Mouse (Mus musculus) CD4-positive, CD25-positive, alpha-beta regulatory T cell, adult 4 months (primary cell): Measurements from ENCODE around the gene Zfp609. TPM values are rescaled to one million over a fixed set of nuclear protein-coding genes. Genes with fewer than 3 reads are reported as not detected.
"Not testable (repeated sequence)": the region's sequence is repeated elsewhere in the genome, so short reads cannot be mapped to it uniquely, and the experiment has no call there.

Source experiments
- ATAC-seq: one replicate; pipeline ENCODE4 v1.8.0; 2017
- polyA plus RNA-seq, 2 experiments: library from polyadenylated mRNA; unstranded; fragments of 100-300 nt; shearing (Covaris generic); gene quantifications; one replicate each; pipeline ENCODE4 v1.2.1; 2017

The Zfp609 gene
- polyA plus RNA-seq, 2 experiments from 2014 or later = 2.7 TPM

- ATAC-seq = no peak
These were observed 123.3 kb downstream of the Zfp609 start for GRCm38 (mm10) chr9:65703926-65704595.

- ATAC-seq = no peak
These were observed 124.1 kb downstream of the Zfp609 start for GRCm38 (mm10) chr9:65703241-65703640.

DNA sequence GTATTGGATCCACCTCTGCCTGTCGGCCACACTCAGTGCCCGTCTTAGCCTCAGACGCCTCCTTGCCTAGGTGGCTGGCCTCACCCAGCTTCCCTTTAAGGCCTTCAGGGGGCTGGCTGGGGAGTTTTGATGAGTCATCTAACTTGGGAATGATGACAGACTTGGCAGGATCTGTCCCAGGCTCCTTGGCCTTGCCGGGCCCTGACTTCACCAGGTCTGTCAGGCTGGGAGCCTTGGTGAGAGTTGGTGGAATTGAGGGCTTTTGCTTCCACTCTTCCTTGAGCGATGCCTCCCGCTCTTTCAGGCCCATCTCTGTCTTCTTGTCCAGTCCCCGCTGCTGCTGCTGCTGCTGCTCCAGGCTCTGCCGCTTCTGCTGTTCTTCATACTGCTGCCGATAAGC lies 125.1 kb downstream of the Zfp609 start:
- ATAC-seq = no peak

DNA sequence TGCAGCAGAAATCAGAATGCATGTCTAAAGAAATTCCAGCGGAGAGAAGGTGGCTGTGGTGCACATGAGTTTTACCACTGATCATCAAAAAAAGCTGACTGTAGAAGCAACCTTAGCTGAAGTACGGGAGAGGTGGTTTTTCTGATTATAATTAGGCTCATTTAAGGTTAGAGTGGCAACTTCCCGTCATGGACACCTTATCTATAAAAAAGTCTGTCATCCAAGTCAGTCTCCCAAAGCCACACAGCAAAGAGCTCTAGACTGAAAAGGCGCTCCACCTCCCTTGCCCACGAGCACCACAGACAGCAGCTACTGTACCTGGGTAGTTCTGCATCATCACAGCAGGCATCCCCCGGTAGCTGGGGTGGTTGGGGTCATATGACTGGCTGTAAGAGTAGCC lies 126.9 kb downstream of the Zfp609 start:
- ATAC-seq = no peak

DNA sequence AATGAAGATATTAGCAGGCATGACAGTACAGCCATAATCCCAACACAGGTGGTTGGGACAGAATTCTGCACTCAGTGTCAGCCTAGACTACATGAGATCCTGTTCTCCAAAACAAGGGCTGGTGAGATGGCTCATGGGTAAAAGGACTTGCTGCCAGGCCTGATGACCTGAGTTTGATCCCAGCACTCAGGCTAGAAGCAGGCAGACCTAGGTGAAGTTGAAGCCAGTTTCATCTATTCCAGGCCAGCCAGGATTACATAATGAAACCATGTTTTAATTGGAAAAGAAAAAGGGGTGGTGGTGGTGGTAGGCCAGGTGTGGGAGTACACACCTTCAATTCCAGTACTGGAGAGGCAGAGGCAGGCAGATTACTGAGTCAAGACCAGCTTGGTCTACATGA lies 129.4 kb downstream of the Zfp609 start:
- ATAC-seq = no peak

GRCm38 (mm10) chr9:65697356-65697755 lies 130.0 kb downstream of the Zfp609 start:
- no peak for ATAC-seq

DNA sequence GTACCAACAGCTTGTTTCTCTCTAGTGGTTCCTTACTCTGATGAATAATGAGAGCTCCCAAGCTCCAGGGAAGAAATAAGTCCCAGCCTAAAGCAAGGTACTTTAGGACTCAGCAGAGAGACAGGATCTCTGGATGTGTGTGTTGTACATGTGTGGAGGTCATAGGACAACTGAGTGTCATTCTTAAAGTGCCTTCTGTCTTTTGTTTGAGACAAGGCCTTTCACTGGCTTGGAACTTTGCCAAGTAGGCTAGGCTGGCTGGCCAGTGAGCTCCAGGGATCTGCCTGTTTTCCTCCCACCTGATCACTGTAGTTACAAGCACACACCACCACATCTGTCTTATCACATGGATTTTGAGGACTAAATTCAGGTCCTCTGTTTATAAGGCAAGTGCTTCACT lies 131.0 kb downstream of the Zfp609 start:
- ATAC-seq = no peak

DNA sequence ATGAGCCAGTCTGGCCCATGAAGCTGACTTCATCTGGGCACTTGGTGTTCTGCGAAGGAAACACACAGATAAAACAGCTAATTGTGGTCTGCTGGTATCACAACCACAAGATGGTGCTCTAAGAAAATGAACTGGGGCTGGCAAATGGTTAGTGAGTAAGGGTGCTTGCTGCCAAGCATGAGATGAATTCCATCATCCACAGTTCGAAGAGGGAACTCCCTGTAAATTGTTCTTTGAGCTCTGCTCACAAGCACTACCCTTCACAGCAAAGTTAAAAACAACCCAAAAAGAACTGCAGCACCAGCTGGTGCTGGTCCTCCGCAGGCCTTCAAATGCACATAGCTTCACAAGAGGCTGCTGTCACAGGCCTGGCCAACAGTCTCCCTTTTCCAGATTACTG lies 131.7 kb downstream of the Zfp609 start:
- no peak for ATAC-seq

DNA sequence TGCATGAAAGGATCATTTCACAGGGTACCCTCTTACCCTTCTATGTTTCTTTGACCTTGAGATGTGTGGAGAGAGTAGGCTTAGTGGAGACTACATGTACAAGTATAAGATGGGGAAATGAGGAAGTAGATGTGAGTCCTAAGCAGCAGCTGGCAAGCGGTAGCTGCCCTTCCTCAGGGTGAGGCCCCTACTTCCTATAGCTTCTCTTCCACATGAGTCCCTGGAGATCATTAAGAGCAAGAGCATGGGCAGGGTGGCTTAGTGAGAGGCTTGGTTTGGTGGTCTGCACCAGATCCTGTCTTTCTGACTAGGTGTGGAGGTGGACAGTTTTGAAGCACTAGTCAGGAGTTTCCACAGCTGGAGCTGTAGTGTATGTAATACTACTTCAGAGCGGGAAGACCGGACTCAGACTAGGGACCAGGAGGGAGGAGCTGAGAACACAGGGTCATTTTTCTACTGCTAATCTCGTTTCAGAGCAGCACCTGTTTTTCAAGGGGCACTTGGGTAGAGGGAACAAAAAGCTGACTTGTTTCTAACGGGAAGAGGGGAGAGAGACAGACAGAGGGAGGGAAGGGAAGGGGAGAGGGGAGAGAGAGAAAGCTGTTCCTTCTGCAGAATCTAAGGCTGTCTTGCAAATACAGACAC lies 134.3 kb downstream of the Zfp609 start:
- no peak for ATAC-seq

DNA sequence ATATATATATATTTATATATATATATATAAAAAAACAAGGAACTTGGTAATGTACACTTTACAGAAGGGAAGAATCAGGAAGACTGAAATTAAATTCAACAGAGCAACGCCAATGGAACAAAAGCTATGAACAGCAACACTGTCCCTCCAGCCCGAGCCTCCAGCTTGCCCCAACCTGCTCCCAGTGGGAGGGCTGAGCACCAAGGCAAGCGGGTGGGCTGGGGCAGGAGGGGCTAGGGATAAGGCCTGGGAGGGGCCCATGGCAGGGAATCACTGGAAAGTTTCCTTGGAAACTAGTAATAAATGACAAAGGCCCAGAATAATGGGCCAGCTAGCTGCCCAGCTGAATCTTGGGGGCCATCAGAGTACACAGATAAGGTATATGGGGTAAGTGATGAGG lies 134.9 kb downstream of the Zfp609 start:
- ATAC-seq = no peak

DNA sequence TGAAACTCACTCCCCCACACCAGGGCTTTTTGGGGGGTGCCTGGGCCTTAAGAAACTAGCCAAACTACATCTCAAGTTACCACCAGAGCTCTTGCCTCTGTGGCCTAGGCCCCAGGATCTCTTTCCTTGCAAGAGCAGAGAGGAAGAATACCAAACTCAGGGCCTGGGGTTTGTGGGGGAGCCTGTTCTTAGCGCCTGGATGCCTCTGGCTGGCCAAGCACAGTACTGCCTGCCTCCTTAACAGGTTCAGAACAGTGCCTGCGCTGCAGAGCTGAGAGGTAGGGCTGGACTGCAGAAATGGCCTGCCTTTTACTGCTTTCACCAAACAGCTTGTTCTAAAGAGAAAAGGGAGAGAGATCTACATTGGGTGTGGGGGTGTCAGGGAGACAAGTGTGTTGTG lies 137.5 kb downstream of the Zfp609 start:
- ATAC-seq = not testable (repeated sequence)

DNA sequence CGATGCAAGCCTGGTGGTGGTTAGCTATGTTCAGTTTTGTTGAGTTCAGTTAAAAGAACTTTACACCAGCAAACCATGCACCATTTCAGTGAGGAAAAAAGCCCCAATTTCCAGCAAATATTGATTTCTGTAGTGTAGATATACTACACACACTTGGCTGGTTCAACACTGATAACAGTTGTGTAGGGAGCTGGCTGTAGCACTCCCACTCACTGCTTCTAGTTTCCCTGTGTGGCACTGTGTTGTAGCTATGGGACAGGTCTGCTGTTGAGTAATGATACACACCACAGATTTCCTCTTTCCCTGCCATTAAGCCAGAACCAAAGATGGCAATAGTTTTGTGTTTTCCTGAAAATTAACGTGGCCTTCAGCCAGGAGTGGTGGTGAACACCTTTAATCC lies 142.7 kb downstream of the Zfp609 start:
- no peak for ATAC-seq

- ATAC-seq = no peak
These were observed 144.4 kb downstream of the Zfp609 start for GRCm38 (mm10) chr9:65682994-65683393.

- ATAC-seq = no peak
These were observed 145.2 kb downstream of the Zfp609 start for GRCm38 (mm10) chr9:65682183-65682582.

GRCm38 (mm10) chr9:65681634-65681940 lies 145.8 kb downstream of the Zfp609 start:
- no peak for ATAC-seq

- peak; percentile 55 for ATAC-seq
These were observed 146.3 kb downstream of the Zfp609 start for GRCm38 (mm10) chr9:65680938-65681633.

GRCm38 (mm10) chr9:65679181-65679761 lies 148.1 kb downstream of the Zfp609 start:
- ATAC-seq = no peak

DNA sequence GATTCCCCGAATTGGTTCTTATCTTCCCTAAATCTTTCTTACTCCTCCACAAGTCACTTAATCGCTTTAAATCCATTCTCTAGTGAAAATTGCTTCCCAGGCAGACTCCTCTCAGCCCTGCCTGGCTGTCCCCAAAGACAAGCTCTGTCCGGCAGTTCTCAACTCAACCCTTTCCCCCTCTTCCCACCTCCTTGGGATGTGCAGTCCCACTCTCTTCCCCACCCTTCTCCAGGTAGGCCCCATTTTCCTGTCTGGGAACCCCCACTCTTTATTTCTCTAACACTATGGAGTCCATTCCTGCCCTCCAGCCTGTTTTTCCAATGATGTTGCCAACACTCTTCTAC lies 150.3 kb downstream of the Zfp609 start:
- no peak for ATAC-seq

DNA sequence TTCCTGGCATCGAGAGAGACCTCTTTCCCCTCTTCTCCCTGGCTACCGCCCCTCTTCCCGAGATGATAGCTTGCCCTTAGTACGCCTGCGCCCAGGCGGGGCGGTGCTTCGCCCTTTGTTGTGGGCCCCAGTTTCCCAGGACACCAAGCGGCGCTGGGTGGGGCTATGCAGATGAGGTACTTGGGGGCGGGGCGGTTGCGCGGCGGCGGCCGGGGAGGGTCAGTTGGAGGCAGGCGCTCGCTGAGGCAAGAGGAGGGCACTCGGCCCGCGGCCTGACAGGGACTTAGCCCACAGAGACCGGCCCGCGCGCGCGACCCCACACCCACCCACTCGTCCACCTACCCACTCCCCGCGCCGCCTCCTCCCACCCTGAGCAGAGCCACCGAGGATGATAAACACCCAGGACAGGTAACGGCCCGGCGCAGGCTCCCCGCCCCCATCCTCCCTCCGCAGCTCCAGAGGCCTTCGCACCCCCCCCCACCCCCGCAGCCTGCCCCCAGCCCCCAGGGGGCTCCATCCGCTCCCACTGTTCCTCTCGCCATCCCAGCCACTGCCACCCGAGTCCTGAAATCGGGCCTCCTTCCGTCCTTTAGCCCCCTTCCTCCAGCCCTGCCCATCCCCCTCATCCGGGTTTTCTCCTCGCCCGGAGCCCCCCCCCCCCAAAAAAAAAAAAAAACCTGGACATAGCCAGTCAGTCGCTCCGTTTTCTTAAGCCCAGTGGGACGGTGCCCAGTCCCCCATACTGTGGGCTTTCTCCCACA lies 150.8 kb downstream of the Zfp609 start:
- ATAC-seq = peak; percentile 97

- peak; percentile 30 for ATAC-seq
These were observed 151.7 kb downstream of the Zfp609 start for GRCm38 (mm10) chr9:65675461-65676357.

DNA sequence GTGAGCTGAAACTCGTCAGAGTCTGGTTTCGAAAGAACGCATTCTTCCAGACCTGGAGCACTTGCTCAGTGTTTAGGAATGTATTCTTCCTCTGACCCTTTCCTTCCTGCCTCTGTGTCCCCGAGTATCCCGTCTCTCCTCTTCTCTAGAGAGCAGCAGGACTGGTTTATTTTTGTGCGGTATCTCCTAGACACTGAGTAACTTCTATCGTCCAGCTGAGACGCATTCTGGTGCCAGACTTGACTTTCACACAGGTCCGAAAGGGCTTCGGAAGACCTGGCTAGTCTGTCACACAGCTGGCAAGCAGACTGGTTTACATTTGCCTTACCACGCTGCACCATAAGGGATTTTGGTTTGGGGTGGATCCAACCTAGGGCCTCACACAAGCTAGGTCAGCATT lies 154.4 kb downstream of the Zfp609 start:
- no peak for ATAC-seq

DNA sequence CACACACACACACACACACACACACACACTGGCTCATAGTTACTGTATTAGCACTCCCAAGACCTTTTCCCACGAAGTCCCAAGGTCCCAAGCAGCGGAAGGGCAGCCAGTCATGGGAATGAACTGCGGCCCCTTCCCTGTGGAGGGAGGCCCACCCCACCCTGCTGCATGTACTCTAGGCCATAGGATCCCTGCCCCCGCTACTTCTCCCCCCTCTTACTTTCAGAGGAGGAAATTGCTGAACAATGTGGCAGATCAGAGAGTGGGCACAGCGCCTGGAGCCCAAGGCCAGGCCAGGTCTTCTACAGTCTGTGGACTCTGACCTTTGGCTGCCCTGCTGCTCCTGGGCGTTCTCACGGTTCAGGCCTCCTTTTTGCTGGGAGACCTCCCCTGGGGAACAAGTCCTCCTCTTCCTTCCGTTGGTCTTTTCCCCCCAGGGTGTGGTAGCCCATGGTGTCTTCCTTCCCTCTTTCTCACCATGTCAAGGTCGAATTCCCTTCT lies 155.9 kb downstream of the Zfp609 start:
- ATAC-seq = no peak
